Mouse (Mus musculus): ENCODE data around the gene Stk25. TPM values are rescaled to one million over a fixed set of nuclear protein-coding genes. Genes with fewer than 3 reads are reported as not detected.

Gene Stk25
- polyA plus RNA-seq, 1 experiment from 2014 or later, result 148 TPM

GRCm38 (mm10) chr1:93607090-93608083, 51.1 kb downstream of the Stk25 start:
- Histone ChIP-seq H3K4me3 (ENCODE audit: low read depth, low read length) (no peak overlapping the region), H3K9me3 (ENCODE audit: low read length) (no peaks in the 10 kb centered on the region), H3K36me3 (ENCODE audit: insufficient read depth, low read length) (no peaks in the 10 kb centered on the region), H3K27ac (ENCODE audit: low read length) (no peak overlapping the region), H3K27me3 (replicated peaks; ENCODE audit: insufficient read depth, low read length) (no peaks in the 10 kb centered on the region), H3K4me2 (replicated peaks; ENCODE audit: low read depth, low read length) (no peak overlapping the region), H3K9ac (replicated peaks; ENCODE audit: low read depth) (no peak overlapping the region), H3K4me1 (ENCODE audit: insufficient read depth, low read depth, low read length) (no peaks in the 10 kb centered on the region)
- WGBS, result 80% methylated on average over 14 of the region's 14 CpGs
- no peak for ATAC-seq
- DNase-seq (ENCODE audit: low spot score), result no peak
- TF ChIP-seq EP300 (IDR thresholded peaks at IDR 0.05) (no peak), CTCF (IDR thresholded peaks at IDR 0.05) (no peak)

DNA sequence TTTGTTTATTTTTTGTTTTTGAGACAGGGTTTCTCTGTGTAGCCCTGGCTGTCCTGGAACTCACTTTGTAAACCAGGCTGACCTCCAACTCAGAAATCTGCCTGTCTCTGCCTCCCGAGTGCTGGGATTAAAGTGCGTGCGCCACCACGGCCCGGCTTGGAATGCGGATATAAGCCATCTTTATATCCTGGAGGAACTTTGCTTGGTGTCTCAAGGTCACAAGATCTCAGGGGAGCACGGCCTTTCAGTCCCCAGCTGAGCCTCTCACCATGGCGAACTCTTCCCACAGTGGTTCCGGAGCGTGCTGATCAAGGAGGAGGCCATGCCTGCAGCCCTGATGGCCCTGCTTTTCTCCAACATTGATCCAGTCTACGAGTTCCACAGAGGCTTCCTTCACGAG, 54.5 kb downstream of the Stk25 start:
- TF ChIP-seq CTCF (IDR thresholded peaks at IDR 0.05) (no peak), EP300 (IDR thresholded peaks at IDR 0.05) (no peak)
- H3K27ac ChIP-seq (ENCODE audit: low read length), result no peak overlapping the region
- no peak overlapping the region for H3K4me2 ChIP-seq (replicated peaks; ENCODE audit: low read depth, low read length)
- H3K4me3 ChIP-seq (ENCODE audit: low read depth, low read length), result no peak overlapping the region
- no peak overlapping the region for H3K9ac ChIP-seq (replicated peaks; ENCODE audit: low read depth)
- ATAC-seq (no peak), DNase-seq (ENCODE audit: low spot score) (no peak)
- H3K27me3 ChIP-seq (replicated peaks; ENCODE audit: insufficient read depth, low read length), result no peaks in the 10 kb centered on the region
- no peaks in the 10 kb centered on the region for H3K36me3 ChIP-seq (ENCODE audit: insufficient read depth, low read length)
- WGBS, result 91% methylated on average over 12 of the region's 12 CpGs
- H3K9me3 ChIP-seq (ENCODE audit: low read length), result no peaks in the 10 kb centered on the region
- no peaks in the 10 kb centered on the region for H3K4me1 ChIP-seq (ENCODE audit: insufficient read depth, low read depth, low read length)

DNA sequence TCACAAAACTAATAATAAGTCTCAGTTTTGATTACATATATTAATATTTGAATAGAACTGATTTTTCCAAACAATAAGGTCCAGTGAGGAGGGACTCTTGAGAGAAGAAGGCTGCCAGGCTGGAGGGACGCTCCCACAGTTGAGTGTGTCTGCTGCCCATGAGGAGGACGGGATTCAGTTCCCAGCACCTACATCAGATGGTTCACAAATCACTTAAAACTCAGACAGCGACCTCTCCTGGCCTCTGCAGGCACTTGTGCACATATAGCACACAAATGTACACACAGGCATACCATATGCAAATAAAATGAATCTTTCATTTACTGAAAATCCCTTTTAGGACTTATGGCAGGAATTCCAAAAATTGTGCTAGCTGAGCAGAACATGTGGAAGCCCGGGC, 55.5 kb downstream of the Stk25 start:
- Histone ChIP-seq H3K9me3 (ENCODE audit: low read length) (no peaks in the 10 kb centered on the region), H3K4me3 (ENCODE audit: low read depth, low read length) (no peak overlapping the region), H3K27ac (ENCODE audit: low read length) (no peak overlapping the region), H3K9ac (replicated peaks; ENCODE audit: low read depth) (no peak overlapping the region), H3K36me3 (ENCODE audit: insufficient read depth, low read length) (no peaks in the 10 kb centered on the region), H3K4me2 (replicated peaks; ENCODE audit: low read depth, low read length) (no peak overlapping the region), H3K27me3 (replicated peaks; ENCODE audit: insufficient read depth, low read length) (no peaks in the 10 kb centered on the region), H3K4me1 (ENCODE audit: insufficient read depth, low read depth, low read length) (no peaks in the 10 kb centered on the region)
- no peak for DNase-seq (ENCODE audit: low spot score)
- no peak for TF ChIP-seq EP300 (IDR thresholded peaks at IDR 0.05)
- ATAC-seq, result no peak
- WGBS, result 63% methylated on average over 4 of the region's 4 CpGs

DNA sequence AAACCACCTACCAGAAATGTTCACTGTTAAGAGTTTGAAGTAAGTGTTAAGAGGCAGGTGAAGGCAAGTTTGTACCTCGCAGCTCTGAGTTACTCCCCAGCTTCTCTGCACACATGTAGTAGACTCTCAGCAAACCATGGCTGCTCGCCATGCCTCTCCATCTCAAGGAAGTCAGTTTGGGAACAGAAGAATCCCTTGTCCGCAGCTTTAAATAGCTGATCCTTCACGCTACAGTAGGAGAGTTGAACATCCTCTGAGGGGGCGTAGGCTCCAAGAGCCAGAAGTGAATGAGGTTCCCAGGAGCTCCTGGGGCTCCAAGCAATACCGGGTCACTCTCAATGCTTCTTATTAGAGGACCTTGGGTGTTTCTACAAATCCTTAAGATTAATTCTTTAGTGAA, 62.5 kb downstream of the Stk25 start:
- no peaks in the 10 kb centered on the region for H3K9me3 ChIP-seq (ENCODE audit: low read length)
- DNase-seq (ENCODE audit: low spot score) (no peak), ATAC-seq (no peak)
- no peaks in the 10 kb centered on the region for H3K4me1 ChIP-seq (ENCODE audit: insufficient read depth, low read depth, low read length)
- TF ChIP-seq CTCF (IDR thresholded peaks at IDR 0.05) (no peak), EP300 (IDR thresholded peaks at IDR 0.05) (no peak)
- H3K27ac ChIP-seq (ENCODE audit: low read length), result no peak overlapping the region
- no peaks in the 10 kb centered on the region for H3K36me3 ChIP-seq (ENCODE audit: insufficient read depth, low read length)
- H3K27me3 ChIP-seq (replicated peaks; ENCODE audit: insufficient read depth, low read length), result no peaks in the 10 kb centered on the region
- 59% methylated on average over 6 of the region's 6 CpGs for WGBS
- no peak overlapping the region for H3K9ac ChIP-seq (replicated peaks; ENCODE audit: low read depth)
- H3K4me3 ChIP-seq (ENCODE audit: low read depth, low read length), result no peak overlapping the region
- H3K4me2 ChIP-seq (replicated peaks; ENCODE audit: low read depth, low read length), result no peak overlapping the region

GRCm38 (mm10) chr1:93593960-93594359, 64.5 kb downstream of the Stk25 start:
- no peak for ATAC-seq
- Histone ChIP-seq H3K4me3 (ENCODE audit: low read depth, low read length) (no peak overlapping the region), H3K4me2 (replicated peaks; ENCODE audit: low read depth, low read length) (no peak overlapping the region), H3K9me3 (ENCODE audit: low read length) (no peaks in the 10 kb centered on the region), H3K9ac (replicated peaks; ENCODE audit: low read depth) (no peak overlapping the region), H3K27me3 (replicated peaks; ENCODE audit: insufficient read depth, low read length) (no peaks in the 10 kb centered on the region), H3K4me1 (ENCODE audit: insufficient read depth, low read depth, low read length) (no peaks in the 10 kb centered on the region), H3K27ac (ENCODE audit: low read length) (no peak overlapping the region), H3K36me3 (ENCODE audit: insufficient read depth, low read length) (no peaks in the 10 kb centered on the region)
- TF ChIP-seq CTCF (IDR thresholded peaks at IDR 0.05) (peak; percentile 11; the same call in 1 of the 2 replicates), EP300 (IDR thresholded peaks at IDR 0.05) (no peak)
- DNase-seq (ENCODE audit: low spot score), result no peak

DNA sequence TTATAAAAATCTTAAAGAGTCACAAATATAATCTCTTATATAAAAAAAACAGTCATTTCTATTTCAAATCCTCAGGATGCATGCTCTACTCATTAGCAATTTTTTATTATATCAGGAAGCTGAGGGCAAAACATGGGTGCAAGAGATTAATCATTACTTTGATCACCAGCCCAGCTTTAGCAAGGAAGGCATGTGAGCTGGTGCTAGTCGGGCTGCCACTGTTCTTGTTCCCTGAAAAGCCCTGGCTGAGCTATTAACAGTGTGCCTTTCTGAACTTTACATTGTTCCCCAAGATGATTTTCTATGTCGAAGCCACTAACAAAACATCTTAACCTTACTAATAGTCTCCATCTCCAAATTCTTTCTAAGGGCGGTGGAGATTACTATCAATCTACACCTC, 70.1 kb downstream of the Stk25 start:
- Histone ChIP-seq H3K4me2 (replicated peaks; ENCODE audit: low read depth, low read length) (no peak overlapping the region), H3K9ac (replicated peaks; ENCODE audit: low read depth) (no peak overlapping the region), H3K9me3 (ENCODE audit: low read length) (no peaks in the 10 kb centered on the region), H3K27me3 (replicated peaks; ENCODE audit: insufficient read depth, low read length) (no peaks in the 10 kb centered on the region), H3K4me3 (ENCODE audit: low read depth, low read length) (no peak overlapping the region), H3K4me1 (ENCODE audit: insufficient read depth, low read depth, low read length) (no peaks in the 10 kb centered on the region), H3K36me3 (ENCODE audit: insufficient read depth, low read length) (no peaks in the 10 kb centered on the region), H3K27ac (ENCODE audit: low read length) (no peak overlapping the region)
- no peak for DNase-seq (ENCODE audit: low spot score)
- WGBS, result 73% methylated on average over 3 of the region's 3 CpGs
- TF ChIP-seq CTCF (IDR thresholded peaks at IDR 0.05) (no peak), EP300 (IDR thresholded peaks at IDR 0.05) (no peak)
- no peak for ATAC-seq
